Mouse (Mus musculus) cerebellum, adult 9-10 months (tissue): ENCODE results near the gene Idh2.
A peak's percentile ranks its signal among the peaks of the same experiment; 100 is the strongest.
"Not testable (repeated sequence)": the region's sequence is repeated elsewhere in the genome, so short reads cannot be mapped to it uniquely, and the experiment has no call there.

ENCODE experiments used
- DNase-seq: peaks from one replicate; pipeline ENCODE4 v3.0.0; 2022

Idh2 gene

DNA sequence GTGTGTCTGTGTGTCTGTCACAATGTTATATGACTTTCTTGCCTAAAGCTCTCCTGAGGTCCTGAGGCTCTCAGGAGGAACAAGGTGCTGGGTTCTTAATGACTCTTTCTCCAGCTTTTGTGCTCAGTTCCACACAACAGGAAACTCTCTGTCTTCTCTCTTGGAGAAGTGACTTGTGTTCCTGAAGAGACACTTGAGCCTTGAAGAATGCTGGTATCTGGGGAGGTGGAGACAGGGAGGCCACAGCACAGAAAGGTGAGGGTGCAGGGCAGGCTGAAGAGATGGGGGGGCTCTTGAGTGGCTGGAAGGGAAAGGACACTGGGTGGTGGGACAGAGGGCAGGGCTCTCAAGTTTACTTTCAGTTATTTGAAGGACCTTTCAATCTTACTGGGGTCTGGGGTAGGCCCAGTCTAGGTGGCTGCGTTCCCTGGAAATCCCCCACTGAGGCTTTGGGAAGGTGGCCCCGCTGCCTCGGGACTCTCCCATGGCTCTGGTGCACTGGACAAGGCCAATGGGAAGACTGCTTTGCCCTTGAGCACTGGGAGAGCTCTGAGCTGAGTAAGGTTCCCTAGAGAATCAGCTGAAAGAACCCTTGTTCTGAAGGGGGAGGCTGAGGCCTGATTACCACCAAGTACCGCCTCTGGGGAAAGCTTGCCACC lies 56.7 kb downstream of the Idh2 start:
- peak; percentile 19 for DNase-seq

DNA sequence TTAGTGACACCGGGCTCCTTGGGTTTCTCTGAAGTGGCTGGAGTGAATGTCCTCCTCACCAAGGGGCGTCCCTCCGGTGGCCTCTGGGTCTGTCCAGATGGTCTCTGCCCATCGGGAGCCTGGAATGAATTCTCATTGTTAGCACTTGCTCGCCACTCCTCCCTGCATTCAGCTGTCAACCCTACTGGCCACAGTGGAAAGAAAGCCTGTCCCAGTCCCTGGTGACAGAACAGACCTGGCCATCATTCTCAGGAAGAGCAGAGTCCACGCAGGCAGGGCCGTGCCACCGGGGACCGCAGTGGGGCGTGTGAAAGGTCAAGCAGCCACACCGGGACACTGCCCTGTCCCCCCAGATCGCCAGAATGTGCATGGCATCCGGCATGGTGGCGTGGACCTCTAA lies 57.4 kb downstream of the Idh2 start:
- peak; percentile 41 for DNase-seq

DNA sequence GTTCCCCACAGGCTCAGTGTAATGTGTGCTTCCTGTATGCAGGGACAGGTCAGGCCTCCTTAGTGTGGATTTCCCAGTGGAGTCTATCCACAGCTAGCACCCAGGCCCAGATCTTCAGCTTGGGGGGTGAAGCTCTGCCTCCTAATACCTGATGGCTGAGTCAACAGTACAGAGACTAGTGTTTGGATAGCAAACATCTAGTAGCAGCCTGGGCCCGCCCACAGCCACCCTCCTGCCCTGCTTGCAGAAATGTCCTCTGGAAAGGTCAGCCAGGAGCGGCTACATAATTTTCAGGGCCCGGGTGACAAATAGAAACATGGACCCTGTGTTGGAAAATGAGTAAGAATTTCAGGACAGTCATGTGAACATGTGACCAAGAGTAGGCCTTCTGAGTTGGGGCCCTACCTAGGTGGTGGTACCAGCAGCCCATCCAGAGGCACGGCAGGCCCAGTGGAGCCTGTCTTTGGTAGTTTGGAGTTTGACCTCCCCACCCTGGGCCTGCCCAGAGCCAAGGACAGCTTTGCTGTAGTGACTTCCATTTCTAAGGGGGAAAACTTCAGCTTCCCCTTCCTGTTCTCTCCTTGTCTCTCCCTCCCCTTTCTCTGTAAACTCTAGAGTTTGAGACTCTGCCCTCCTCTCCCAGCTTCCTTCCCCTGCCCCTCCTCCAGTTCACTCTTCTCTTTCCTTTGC lies 58.0 kb downstream of the Idh2 start:
- DNase-seq: no peak

DNA sequence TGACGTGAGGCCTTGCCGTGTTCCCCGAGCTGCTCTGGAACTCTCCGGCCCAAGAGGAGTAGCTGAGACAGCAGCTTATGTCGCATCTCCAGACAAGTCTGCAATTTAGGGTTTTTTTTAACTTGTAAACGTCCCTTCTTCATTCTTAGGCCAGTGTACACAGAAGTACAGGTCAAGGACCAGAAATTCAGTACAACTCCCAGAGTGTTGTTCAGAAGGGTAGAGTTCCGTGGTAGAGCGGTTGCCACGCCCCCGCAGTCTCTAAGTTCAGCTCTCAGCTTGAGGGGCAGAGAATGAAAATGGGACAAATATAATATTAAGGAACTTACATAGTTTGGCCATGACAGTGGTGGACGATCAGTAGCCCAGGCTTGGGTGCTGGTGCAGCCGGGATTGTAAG lies 59.4 kb downstream of the Idh2 start:
- DNase-seq: no peak

DNA sequence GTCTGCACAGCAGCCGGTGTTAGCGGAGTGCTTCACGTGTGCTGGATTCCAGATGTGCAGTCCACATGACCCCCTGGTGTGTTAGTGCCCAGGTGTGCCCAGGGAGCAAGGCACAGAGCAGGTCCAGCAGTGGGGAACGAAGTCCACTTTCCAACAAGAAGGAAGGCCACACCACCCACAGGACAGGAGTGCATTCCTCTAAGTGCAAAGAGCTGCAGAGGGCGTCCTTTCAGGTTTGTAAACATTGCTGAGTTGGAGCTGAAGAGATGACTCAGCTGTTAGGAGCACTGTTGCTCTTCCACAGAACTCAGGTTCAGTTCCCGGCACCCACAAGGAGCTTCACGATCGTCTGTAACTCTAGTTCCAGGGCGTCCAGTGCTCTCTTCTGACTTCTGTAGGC lies 62.0 kb downstream of the Idh2 start:
- DNase-seq: no peak

DNA sequence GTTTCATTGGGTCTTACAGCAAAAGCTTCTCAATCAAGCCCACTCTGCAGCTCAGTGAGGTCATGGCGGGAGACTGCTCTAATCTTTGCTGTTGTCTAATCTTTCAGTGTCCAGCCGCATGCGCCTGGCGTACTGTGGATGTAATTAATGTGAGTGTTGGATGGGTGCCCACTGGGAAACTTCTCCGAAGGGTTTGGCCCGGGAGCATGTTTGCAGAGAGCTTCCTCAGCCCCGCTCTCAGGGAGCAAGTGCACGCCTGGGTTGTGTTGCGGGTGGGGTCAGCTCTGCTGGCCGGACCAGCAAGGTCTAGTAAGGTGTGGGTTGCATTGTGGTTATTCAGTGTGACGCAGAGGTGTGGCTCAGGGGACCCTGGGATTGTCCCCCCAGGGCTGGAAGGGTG lies 62.9 kb downstream of the Idh2 start:
- DNase-seq: no peak

DNA sequence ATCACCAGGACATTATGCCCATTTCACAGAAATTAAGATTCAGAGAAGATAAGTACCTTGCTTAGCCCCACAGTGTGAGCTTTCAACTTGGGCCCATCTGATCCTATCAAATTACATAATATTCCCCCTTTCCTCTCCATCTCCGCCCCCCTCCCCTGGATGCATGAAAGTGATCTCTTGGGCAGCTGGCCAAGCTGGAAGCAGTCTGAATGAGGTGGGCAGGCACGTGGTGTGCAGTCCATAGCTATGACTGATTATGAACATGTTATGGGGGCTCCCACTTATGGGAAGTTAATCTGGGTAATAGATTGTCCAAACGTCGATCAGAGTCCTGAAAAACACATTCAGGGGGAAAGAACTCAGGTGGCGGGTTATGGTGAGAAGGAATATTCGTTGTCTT lies 63.4 kb downstream of the Idh2 start:
- no peak for DNase-seq

DNA sequence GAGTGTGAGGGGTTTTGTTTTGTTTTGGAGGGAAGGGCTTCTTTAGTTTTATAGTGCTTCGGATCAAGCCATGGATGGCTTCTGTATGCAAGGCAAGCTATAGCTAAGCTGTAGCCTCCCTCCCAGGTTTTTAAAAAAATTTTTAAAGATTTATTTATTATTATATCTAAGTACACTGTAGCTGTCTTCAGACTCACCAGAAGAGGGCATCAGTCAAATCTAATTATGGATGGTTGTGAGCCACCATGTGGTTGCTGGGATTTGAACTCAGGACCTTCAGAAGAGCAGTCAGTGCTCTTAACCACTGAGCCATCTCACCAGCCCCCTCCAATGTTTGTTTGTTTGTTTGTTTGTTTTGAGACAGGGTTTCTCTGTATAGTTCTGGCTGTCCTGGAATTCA lies 64.8 kb downstream of the Idh2 start:
- not testable (repeated sequence) for DNase-seq

DNA sequence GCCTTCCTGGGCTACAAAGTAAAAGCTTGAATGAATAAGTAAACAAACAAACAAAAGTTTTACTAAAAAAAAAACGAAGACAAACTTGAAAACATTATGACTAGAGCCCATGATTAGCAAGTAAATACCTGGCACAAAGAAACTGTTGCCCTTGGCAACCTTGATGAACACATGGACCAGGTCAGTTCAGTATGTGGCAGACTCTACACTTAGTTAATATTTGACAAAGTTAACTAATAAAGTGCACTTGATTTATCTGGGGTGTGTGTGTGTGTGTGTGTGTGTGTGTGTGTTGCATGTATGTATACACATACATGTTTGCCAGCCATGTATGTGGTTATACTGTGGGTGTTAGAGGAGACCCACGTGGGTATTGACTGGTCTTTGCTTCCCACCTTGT lies 65.4 kb downstream of the Idh2 start:
- DNase-seq: no peak

DNA sequence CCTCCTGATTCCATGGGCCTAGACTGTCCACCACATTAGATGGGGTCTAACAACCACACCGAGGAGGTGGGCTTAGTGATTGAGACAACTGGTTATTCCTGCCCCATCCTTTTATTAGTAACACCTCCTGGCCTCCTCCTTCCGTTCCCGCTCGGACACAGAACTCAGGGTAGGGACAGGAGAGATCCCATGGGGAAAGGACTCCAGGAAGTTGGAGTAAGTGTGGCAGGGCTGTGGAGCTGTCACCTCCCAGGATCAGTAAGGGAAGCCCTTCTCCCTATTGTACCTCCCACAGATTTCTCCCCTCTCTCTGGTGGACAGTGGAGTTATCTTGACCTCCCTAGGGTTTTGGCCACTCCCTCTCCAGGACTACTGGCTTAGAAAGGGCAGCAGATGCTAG lies 68.2 kb downstream of the Idh2 start:
- no peak for DNase-seq
